ENCODE assay signal across 11 mouse cellular contexts in genomic region chr7:24480121-24480941, GRCm38 (mm10). TPM values are rescaled to one million over a fixed set of nuclear protein-coding genes. Genes with fewer than 3 reads are reported as not detected.
DNase-seq lines count a peak whose midpoint lies in the region; ATAC-seq and TF ChIP-seq lines count a peak whose summit lies in the region.
"Had no signal": no experiment of that assay in that cellular context is flagged by ENCODE, and none has a peak within 500 bp of the region (broad histone marks: within the 10 kb centered on the region; RNA-seq: fewer than 3 reads in every experiment).

No protein-coding gene starts in this region.

- H3K36me3 ChIP-seq in stomach, embryonic 15.5 days, result 0 out of 2 replicates have a peak, but pooled peaks cover under 1% of the 10 kb centered on the region
- H3K36me3 ChIP-seq: liver, embryonic 13.5 days had no signal

- peak; percentile 62 for DNase-seq in cerebellum, adult 11-12 months
- no peak for DNase-seq in cerebellum, postnatal 14 days
- no peak for DNase-seq in left cerebral cortex, adult 2 months (ENCODE audit: extremely low spot score in 1 of 2, low spot score in 2 of 2)
- DNase-seq in left cerebral cortex, adult 11 months (ENCODE audit: low spot score), result no peak
- no peak for DNase-seq in thymus, postnatal 10 days (ENCODE audit: low spot score in 2 of 2)
- DNase-seq: kidney, adult 11 months; liver, embryonic 13.5 days had no signal

- peaks cover 10% of the 10 kb centered on the region for H3K4me1 ChIP-seq in stomach, embryonic 15.5 days

- peak overlapping the region; percentile 97 for H3K27ac ChIP-seq in left cerebral cortex, adult 2 months
- no peak overlapping the region for H3K27ac ChIP-seq in stomach, embryonic 15.5 days
- H3K27ac ChIP-seq: liver, embryonic 13.5 days had no signal

- no peak overlapping the region for H3K9ac ChIP-seq in stomach, embryonic 15.5 days
- H3K9ac ChIP-seq: liver, embryonic 13.5 days had no signal

- 0 out of 2 replicates have a peak, but pooled peaks cover 5% of the 10 kb centered on the region for H3K27me3 ChIP-seq in stomach, embryonic 15.5 days (replicated peaks)

- WGBS in stomach, embryonic 15.5 days, result 49% methylated on average over 18 of the region's 18 CpGs

- ATAC-seq in megakaryocyte, adult 5-6 weeks (ENCODE audit: poor library complexity, severe bottlenecking), result 0 out of 2 replicates have a peak, but pooled peaks have one; percentile 23
- no peak for ATAC-seq in stomach, embryonic 15.5 days (ENCODE audit: insufficient read depth, low FRiP score, low read depth)
- ATAC-seq in frontal cortex, adult (ENCODE audit: low TSS enrichment), result no peak

- H3K9me3 ChIP-seq in stomach, embryonic 15.5 days, result no peaks in the 10 kb centered on the region

- peak overlapping the region; percentile 59 for H3K4me3 ChIP-seq in left cerebral cortex, adult 2 months
- 0 out of 2 replicates have a peak overlapping the region, but pooled peaks have one; percentile 63 for H3K4me3 ChIP-seq in stomach, embryonic 15.5 days (replicated peaks)

- peak overlapping the region; percentile 99 for H3K4me2 ChIP-seq in stomach, embryonic 15.5 days

- intact Hi-C loops in left cerebral cortex, adult 2 months (cut with DNase I), result loop anchor here (2.0 kb wide), 3 partner anchors 26 to 50 kb away; partner anchors contain the start of genes Irgq and Zfp428

- no peak for TF ChIP-seq CTCF in left cerebral cortex, adult 2 months (IDR thresholded peaks at IDR 0.05)

RNA-seq across cellular contexts. Expression of gene Cadm4, which starts 1.5 kb away (rescaled TPM):
- 100 to 1,000 TPM; 213 to 219 TPM for total RNA-seq in left cerebral cortex, adult 2 months (2021)
- total RNA-seq in megakaryocyte, adult 5-6 weeks (2015), result not detected in 2 replicates
- total RNA-seq in megakaryocyte, adult 5-6 weeks (2017), result not detected in 2 replicates
- polyA plus RNA-seq in stomach, embryonic 15.5 days (2015; fragmentation: Nextera tagmentation; extraction: Ambion mirVana), result 4.7 and 6.3 TPM in 2 replicates

RNA-seq across cellular contexts. Expression of gene Plaur, which starts 18.0 kb away (rescaled TPM):
- 1 to 10 TPM; 1.0 to 1.1 TPM for total RNA-seq in left cerebral cortex, adult 2 months (2021)
- total RNA-seq in megakaryocyte, adult 5-6 weeks (2015), result 100 and 110 TPM in 2 replicates
- 96.3 and 124 TPM in 2 replicates for total RNA-seq in megakaryocyte, adult 5-6 weeks (2017)
- 12.1 and 12.3 TPM in 2 replicates for polyA plus RNA-seq in stomach, embryonic 15.5 days (2015; fragmentation: Nextera tagmentation; extraction: Ambion mirVana)

RNA-seq across cellular contexts. Expression of gene Zfp428, which starts 26.5 kb away (rescaled TPM):
- total RNA-seq in left cerebral cortex, adult 2 months (2021), result 10 to 100 TPM; 45.9 to 46.0 TPM
- 0.69 TPM in 1 of 2 replicates, not detected in the other for total RNA-seq in megakaryocyte, adult 5-6 weeks (2015)
- total RNA-seq in megakaryocyte, adult 5-6 weeks (2017), result 0.40 TPM in 1 of 2 replicates, not detected in the other
- 38.1 TPM in 2 replicates for polyA plus RNA-seq in stomach, embryonic 15.5 days (2015; fragmentation: Nextera tagmentation; extraction: Ambion mirVana)

RNA-seq across cellular contexts. Expression of gene Irgc1, which starts 28.2 kb away (rescaled TPM):
- total RNA-seq in left cerebral cortex, adult 2 months (2021), result under 1 TPM in 1 of 2 experiments, not detected in 1; 0.77 TPM
- 0.74 and 1.8 TPM in 2 replicates for total RNA-seq in megakaryocyte, adult 5-6 weeks (2015)
- 0.66 and 0.94 TPM in 2 replicates for total RNA-seq in megakaryocyte, adult 5-6 weeks (2017)
- not detected in 2 replicates for polyA plus RNA-seq in stomach, embryonic 15.5 days (2015; fragmentation: Nextera tagmentation; extraction: Ambion mirVana)
- polyA plus RNA-seq: liver, embryonic 13.5 days; neural tube, embryonic 11.5 days had no signal

RNA-seq across cellular contexts. Expression of gene AC161166.1, which starts 31.9 kb away (rescaled TPM):
- not detected for total RNA-seq in left cerebral cortex, adult 2 months (2021)
- not detected in 2 replicates for total RNA-seq in megakaryocyte, adult 5-6 weeks (2015)
- not detected in 2 replicates for total RNA-seq in megakaryocyte, adult 5-6 weeks (2017)
- polyA plus RNA-seq in stomach, embryonic 15.5 days (2015; fragmentation: Nextera tagmentation; extraction: Ambion mirVana), result 0.19 and 0.40 TPM in 2 replicates
- polyA plus RNA-seq: liver, embryonic 13.5 days had no signal

Comparison
In these comparisons a context has a peak if more than half of its experiments do, and no peak if none do; other contexts are left out.
1. RNA of gene Cadm4, which starts 1.5 kb away (total RNA-seq): 213 to 219 TPM in left cerebral cortex, adult 2 months; not detected in megakaryocyte, adult 5-6 weeks; every median in the first group is over 100 times any median in the second.
2. RNA of gene Plaur, which starts 18.0 kb away (total RNA-seq): 96.3 to 124 TPM in megakaryocyte, adult 5-6 weeks; 1.0 to 1.1 TPM in left cerebral cortex, adult 2 months; every median in the first group is over 10 times any median in the second.
3. RNA of gene Zfp428, which starts 26.5 kb away (total RNA-seq): 45.9 to 46.0 TPM in left cerebral cortex, adult 2 months; 0.40 to 0.69 TPM in megakaryocyte, adult 5-6 weeks; every median in the first group is over 10 times any median in the second.